ENCODE assay signal across 22 mouse cellular contexts in genomic region chr7:99971926-99972325, GRCm38 (mm10). TPM values are rescaled to one million over a fixed set of nuclear protein-coding genes. Genes with fewer than 3 reads are reported as not detected.
DNase-seq lines count a peak whose midpoint lies in the region; ATAC-seq lines count a peak whose summit lies in the region.
"Had no signal": no experiment of that assay in that cellular context is flagged by ENCODE, and none has a peak within 500 bp of the region (broad histone marks: within the 10 kb centered on the region; RNA-seq: fewer than 3 reads in every experiment).

No protein-coding gene starts in this region.

- H3K36me3 ChIP-seq in embryonic facial prominence, embryonic 12.5 days = no peaks in the 10 kb centered on the region
- H3K36me3 ChIP-seq in embryonic facial prominence, embryonic 10.5 days (replicated peaks) = peaks cover 7% of the 10 kb centered on the region
- H3K36me3 ChIP-seq in midbrain, embryonic 10.5 days = peaks cover 6% of the 10 kb centered on the region
- no peaks in the 10 kb centered on the region for H3K36me3 ChIP-seq in midbrain, embryonic 14.5 days (ENCODE audit: control insufficient read depth, insufficient read depth, low read length)
- no peaks in the 10 kb centered on the region for H3K36me3 ChIP-seq in liver, embryonic 16.5 days (ENCODE audit: control insufficient read depth, insufficient read depth)
- H3K36me3 ChIP-seq: hindbrain, embryonic 15.5 days; intestine, embryonic 15.5 days; limb, embryonic 12.5 days had no signal

- H3K4me1 ChIP-seq in embryonic facial prominence, embryonic 12.5 days = peaks cover 14% of the 10 kb centered on the region
- H3K4me1 ChIP-seq in embryonic facial prominence, embryonic 10.5 days = peaks cover 28% of the 10 kb centered on the region
- H3K4me1 ChIP-seq in midbrain, embryonic 10.5 days = peaks cover 60% of the 10 kb centered on the region
- H3K4me1 ChIP-seq in midbrain, embryonic 14.5 days (ENCODE audit: control insufficient read depth, insufficient read depth, low read length) = peaks cover 16% of the 10 kb centered on the region
- peaks cover 14% of the 10 kb centered on the region for H3K4me1 ChIP-seq in liver, embryonic 16.5 days (ENCODE audit: control insufficient read depth, low read depth, low read length)

- no peak for ATAC-seq in embryonic facial prominence, embryonic 12.5 days (ENCODE audit: insufficient number of reproducible peaks, insufficient read depth, low FRiP score, low TSS enrichment)
- no peak for ATAC-seq in midbrain, embryonic 14.5 days (ENCODE audit: low FRiP score, low TSS enrichment)
- peak; percentile 68 for ATAC-seq in liver, embryonic 16.5 days (ENCODE audit: low read depth)
- ATAC-seq: intestine, embryonic 15.5 days; Patski had no signal

- no peak overlapping the region for H3K4me2 ChIP-seq in embryonic facial prominence, embryonic 12.5 days (replicated peaks)
- no peak overlapping the region for H3K4me2 ChIP-seq in midbrain, embryonic 14.5 days (ENCODE audit: low read length)
- no peak overlapping the region for H3K4me2 ChIP-seq in liver, embryonic 16.5 days (ENCODE audit: low read depth, low read length)
- H3K4me2 ChIP-seq: hindbrain, embryonic 15.5 days; intestine, embryonic 15.5 days; limb, embryonic 12.5 days; lung, embryonic 14.5 days had no signal

- intact Hi-C loops in left cerebral cortex, postnatal 14 days (cut with DNase I) = no loop called here

- no peak for DNase-seq in embryonic facial prominence, embryonic 10.5 days (ENCODE audit: low spot score)
- DNase-seq in midbrain, embryonic 10.5 days (ENCODE audit: low spot score) = no peak
- DNase-seq in midbrain, embryonic 14.5 days = no peak
- DNase-seq in kidney, postnatal 10 days = peak; percentile 20
- no peak for DNase-seq in layer of hippocampus, postnatal 10 days (ENCODE audit: low spot score in 2 of 2)
- DNase-seq in left cerebral cortex, postnatal 14 days (ENCODE audit: low spot score in 2 of 2) = no peak
- DNase-seq: adrenal gland, postnatal 10 days; cerebellum, adult 9-10 months; heart, adult 18-20 months; heart, postnatal 4 days; lung, embryonic 14.5 days; lung, postnatal 4 days; right cerebral cortex, postnatal 14 days; spleen, adult 18-20 months; thymus, postnatal 36 days had no signal

- H3K4me3 ChIP-seq in embryonic facial prominence, embryonic 12.5 days = no peak overlapping the region
- H3K4me3 ChIP-seq in embryonic facial prominence, embryonic 10.5 days = no peak overlapping the region
- H3K4me3 ChIP-seq in midbrain, embryonic 10.5 days = no peak overlapping the region
- H3K4me3 ChIP-seq in midbrain, embryonic 14.5 days (replicated peaks; ENCODE audit: low read depth, low read length) = no peak overlapping the region
- no peak overlapping the region for H3K4me3 ChIP-seq in liver, embryonic 16.5 days (ENCODE audit: low read depth, low read length)
- H3K4me3 ChIP-seq: hindbrain, embryonic 15.5 days; intestine, embryonic 15.5 days; limb, embryonic 12.5 days had no signal

- 0 out of 2 replicates have a peak overlapping the region, but pooled peaks have one; percentile 30 for H3K27ac ChIP-seq in embryonic facial prominence, embryonic 12.5 days
- H3K27ac ChIP-seq in embryonic facial prominence, embryonic 10.5 days (replicated peaks) = no peak overlapping the region
- H3K27ac ChIP-seq in midbrain, embryonic 10.5 days (replicated peaks) = 0 out of 2 replicates have a peak overlapping the region, but pooled peaks have one; percentile 13
- H3K27ac ChIP-seq in midbrain, embryonic 14.5 days (replicated peaks; ENCODE audit: low read depth, low read length) = no peak overlapping the region
- peak overlapping the region; percentile 59 for H3K27ac ChIP-seq in liver, embryonic 16.5 days (ENCODE audit: low read length)
- H3K27ac ChIP-seq: hindbrain, embryonic 15.5 days; intestine, embryonic 15.5 days; limb, embryonic 12.5 days had no signal

- no peak overlapping the region for H3K9ac ChIP-seq in embryonic facial prominence, embryonic 12.5 days
- H3K9ac ChIP-seq in midbrain, embryonic 14.5 days (replicated peaks; ENCODE audit: low read length) = no peak overlapping the region
- no peak overlapping the region for H3K9ac ChIP-seq in liver, embryonic 16.5 days (ENCODE audit: low read depth, low read length)
- H3K9ac ChIP-seq: hindbrain, embryonic 15.5 days; intestine, embryonic 15.5 days; limb, embryonic 12.5 days; lung, embryonic 14.5 days had no signal

- no peaks in the 10 kb centered on the region for H3K9me3 ChIP-seq in embryonic facial prominence, embryonic 12.5 days
- no peaks in the 10 kb centered on the region for H3K9me3 ChIP-seq in embryonic facial prominence, embryonic 10.5 days
- H3K9me3 ChIP-seq in midbrain, embryonic 10.5 days (replicated peaks) = peaks cover 5% of the 10 kb centered on the region
- H3K9me3 ChIP-seq in midbrain, embryonic 14.5 days (ENCODE audit: control insufficient read depth, low read length) = no peaks in the 10 kb centered on the region
- no peaks in the 10 kb centered on the region for H3K9me3 ChIP-seq in liver, embryonic 16.5 days (replicated peaks; ENCODE audit: control insufficient read depth, low read length)
- H3K9me3 ChIP-seq: hindbrain, embryonic 15.5 days; intestine, embryonic 15.5 days had no signal

- WGBS in embryonic facial prominence, embryonic 12.5 days = 82% methylated on average over 2 of the region's 2 CpGs
- 84% methylated on average over 2 of the region's 2 CpGs for WGBS in embryonic facial prominence, embryonic 10.5 days
- 85% methylated on average over 2 of the region's 2 CpGs for WGBS in midbrain, embryonic 10.5 days
- 68% methylated on average over 2 of the region's 2 CpGs for WGBS in midbrain, embryonic 14.5 days
- 52% methylated on average over 2 of the region's 2 CpGs for WGBS in liver, embryonic 16.5 days (ENCODE audit: insufficient replicate concordance)

- no peaks in the 10 kb centered on the region for H3K27me3 ChIP-seq in embryonic facial prominence, embryonic 12.5 days
- no peaks in the 10 kb centered on the region for H3K27me3 ChIP-seq in embryonic facial prominence, embryonic 10.5 days (replicated peaks; ENCODE audit: low read depth, poor library complexity, severe bottlenecking)
- no peaks in the 10 kb centered on the region for H3K27me3 ChIP-seq in midbrain, embryonic 10.5 days (ENCODE audit: low read depth, poor library complexity, severe bottlenecking)
- no peaks in the 10 kb centered on the region for H3K27me3 ChIP-seq in midbrain, embryonic 14.5 days (ENCODE audit: control insufficient read depth, insufficient read depth, low read length)
- H3K27me3 ChIP-seq in liver, embryonic 16.5 days (ENCODE audit: control insufficient read depth, insufficient read depth, low read depth, low read length) = no peaks in the 10 kb centered on the region
- H3K27me3 ChIP-seq: hindbrain, embryonic 15.5 days; intestine, embryonic 15.5 days; limb, embryonic 12.5 days; Patski had no signal

RNA-seq across cellular contexts. Expression of gene Rnf169, which starts 8.3 kb away (rescaled TPM):
- polyA plus RNA-seq in embryonic facial prominence, embryonic 12.5 days (2016; fragmentation: Nextera tagmentation; extraction: Ambion mirVana) = 7.6 and 8.1 TPM in 2 replicates
- polyA plus RNA-seq in embryonic facial prominence, embryonic 10.5 days (2016; fragmentation: Nextera tagmentation; extraction: Ambion mirVana) = 5.4 and 5.7 TPM in 2 replicates
- polyA plus RNA-seq in midbrain, embryonic 10.5 days (2016; fragmentation: Nextera tagmentation; extraction: Ambion mirVana) = 4.0 and 4.5 TPM in 2 replicates
- polyA plus RNA-seq in midbrain, embryonic 14.5 days (2014; fragmentation: Nextera tagmentation; extraction: Ambion mirVana) = 6.4 and 6.7 TPM in 2 replicates
- 1.4 and 1.5 TPM in 2 replicates for polyA plus RNA-seq in liver, embryonic 16.5 days (2015; fragmentation: Nextera tagmentation; extraction: Ambion mirVana)
- 10 to 100 TPM; 19.6 to 25.6 TPM for total RNA-seq in layer of hippocampus, postnatal 10 days (2021)
- total RNA-seq in left cerebral cortex, postnatal 14 days (2021) = 10 to 100 TPM; 39.3 to 52.1 TPM

RNA-seq across cellular contexts. Expression of gene Chrdl2, which starts 34.0 kb away (rescaled TPM):
- polyA plus RNA-seq in embryonic facial prominence, embryonic 12.5 days (2016; fragmentation: Nextera tagmentation; extraction: Ambion mirVana) = 1.2 and 1.7 TPM in 2 replicates
- polyA plus RNA-seq in embryonic facial prominence, embryonic 10.5 days (2016; fragmentation: Nextera tagmentation; extraction: Ambion mirVana) = 0.71 and 0.77 TPM in 2 replicates
- polyA plus RNA-seq in midbrain, embryonic 10.5 days (2016; fragmentation: Nextera tagmentation; extraction: Ambion mirVana) = 0.14 and 0.16 TPM in 2 replicates
- not detected in 2 replicates for polyA plus RNA-seq in midbrain, embryonic 14.5 days (2014; fragmentation: Nextera tagmentation; extraction: Ambion mirVana)
- polyA plus RNA-seq in liver, embryonic 16.5 days (2015; fragmentation: Nextera tagmentation; extraction: Ambion mirVana) = not detected in 2 replicates
- total RNA-seq in layer of hippocampus, postnatal 10 days (2021) = under 1 TPM; 0.21 to 0.22 TPM
- total RNA-seq in left cerebral cortex, postnatal 14 days (2021) = under 1 TPM in 1 of 2 experiments, not detected in 1; 0.32 TPM
- total RNA-seq: adrenal gland, postnatal 10 days; heart, adult 18-20 months; heart, postnatal 4 days; neutrophil, adult 5-6 weeks had no signal

Comparison
In these comparisons a context has a peak if more than half of its experiments do, and no peak if none do; other contexts are left out.
1. H3K27ac ChIP-seq: peak in embryonic facial prominence, embryonic 12.5 days (single experiment), midbrain, embryonic 10.5 days (single experiment) and liver, embryonic 16.5 days (single experiment); none in embryonic facial prominence, embryonic 10.5 days (single experiment) and midbrain, embryonic 14.5 days (single experiment).